Mouse (Mus musculus): ENCODE results near the gene Fam229a. TPM values are rescaled to one million over a fixed set of nuclear protein-coding genes. Genes with fewer than 3 reads are reported as not detected.
A peak's percentile ranks its signal among the peaks of the same experiment; 100 is the strongest.
"Not testable (repeated sequence)": the region's sequence is repeated elsewhere in the genome, so short reads cannot be mapped to it uniquely, and the experiment has no call there.

Gene Fam229a
- total RNA-seq, 2 experiments from 2014 or later = not detected

DNA sequence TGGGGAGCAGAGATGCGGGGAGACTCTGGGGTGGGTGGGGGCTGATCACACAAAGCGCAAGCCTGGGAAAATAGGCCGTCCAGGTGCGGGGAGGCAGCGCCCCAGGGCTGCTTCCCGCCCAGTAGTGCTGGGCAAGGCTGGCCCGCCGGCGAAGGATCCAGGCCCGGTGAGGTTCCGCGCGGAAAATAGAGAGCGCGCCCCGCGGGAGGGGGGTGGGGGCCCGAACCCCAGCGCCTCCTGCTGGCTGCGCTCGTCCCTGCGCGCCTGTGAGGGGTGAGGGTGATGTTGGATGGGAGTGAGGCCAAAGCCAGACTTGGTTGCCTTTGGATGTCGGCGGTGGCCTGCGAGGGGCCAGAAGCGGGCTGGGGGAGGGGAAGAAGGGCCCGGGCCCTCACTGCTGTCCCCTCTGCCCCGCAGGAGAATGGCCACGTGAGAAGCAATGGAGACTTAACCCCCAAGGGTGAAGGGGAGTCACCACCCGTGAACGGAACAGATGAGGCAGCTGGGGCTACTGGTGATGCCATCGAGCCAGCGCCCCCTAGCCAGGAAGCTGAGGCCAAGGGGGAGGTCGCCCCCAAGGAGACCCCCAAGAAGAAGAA is 23.4 kb downstream of the Fam229a start:
- peak; percentile 41 for ATAC-seq (replicated peaks; ENCODE audit: poor library complexity, severe bottlenecking)

DNA sequence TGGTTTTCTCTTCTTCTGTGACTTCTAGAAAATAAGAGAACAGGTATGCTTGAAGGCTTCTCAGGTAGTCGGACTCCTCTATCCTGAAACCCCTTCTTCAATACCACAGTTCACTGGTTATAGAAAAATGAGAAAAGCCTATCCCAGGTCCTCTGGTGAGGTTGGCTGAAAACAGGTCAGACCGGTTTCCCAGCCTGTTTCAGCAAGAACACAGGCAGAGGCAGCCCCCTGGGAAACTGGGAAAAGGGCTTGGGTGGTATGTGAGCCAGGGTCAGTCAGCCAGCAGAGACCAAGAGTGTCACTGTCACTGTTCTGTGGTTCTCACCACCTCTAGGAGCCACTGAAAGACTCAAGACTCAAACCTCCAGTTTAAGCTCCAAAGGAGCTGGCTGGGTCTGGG is 25.9 kb downstream of the Fam229a start:
- no peak for ATAC-seq (replicated peaks; ENCODE audit: poor library complexity, severe bottlenecking)

DNA sequence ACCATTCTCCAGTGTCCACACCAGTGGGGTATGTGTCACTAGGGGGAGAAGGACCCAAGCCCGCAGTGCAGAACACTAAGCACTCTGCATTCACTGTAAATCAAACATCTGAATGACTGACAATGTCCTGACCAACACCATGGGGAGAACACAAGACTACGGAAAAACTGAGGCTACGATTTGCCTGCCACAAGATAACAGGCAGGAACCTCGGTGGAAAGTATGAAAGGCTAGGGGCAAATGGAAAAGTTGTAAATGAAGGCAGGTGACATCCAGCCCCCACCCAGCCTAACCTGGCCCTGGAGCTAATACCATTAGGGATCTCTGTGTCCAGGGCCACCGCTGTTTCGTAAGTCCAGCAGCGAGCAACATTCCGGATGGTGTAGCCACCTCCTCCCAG is 27.5 kb downstream of the Fam229a start:
- ATAC-seq (replicated peaks; ENCODE audit: poor library complexity, severe bottlenecking) = no peak

DNA sequence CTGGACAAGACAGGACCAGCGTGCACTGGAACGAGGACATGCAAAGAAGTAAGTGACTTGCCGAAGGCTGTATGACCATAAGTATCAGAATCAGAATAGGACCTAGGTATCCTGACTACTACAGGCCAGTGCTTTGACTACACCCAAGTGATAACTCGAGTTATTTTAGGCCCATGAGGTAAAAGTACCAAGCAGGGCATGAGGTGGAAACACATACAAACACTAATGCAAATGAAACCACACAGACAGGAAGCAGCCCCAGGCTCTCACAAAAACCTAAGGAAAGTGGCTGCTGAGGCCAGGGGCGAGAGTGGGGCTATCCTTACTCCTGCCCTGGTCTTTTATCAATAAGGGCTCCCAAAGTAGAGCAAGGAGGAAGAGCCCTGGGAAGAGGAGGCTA is 34.3 kb downstream of the Fam229a start:
- no peak for ATAC-seq (replicated peaks; ENCODE audit: poor library complexity, severe bottlenecking)

DNA sequence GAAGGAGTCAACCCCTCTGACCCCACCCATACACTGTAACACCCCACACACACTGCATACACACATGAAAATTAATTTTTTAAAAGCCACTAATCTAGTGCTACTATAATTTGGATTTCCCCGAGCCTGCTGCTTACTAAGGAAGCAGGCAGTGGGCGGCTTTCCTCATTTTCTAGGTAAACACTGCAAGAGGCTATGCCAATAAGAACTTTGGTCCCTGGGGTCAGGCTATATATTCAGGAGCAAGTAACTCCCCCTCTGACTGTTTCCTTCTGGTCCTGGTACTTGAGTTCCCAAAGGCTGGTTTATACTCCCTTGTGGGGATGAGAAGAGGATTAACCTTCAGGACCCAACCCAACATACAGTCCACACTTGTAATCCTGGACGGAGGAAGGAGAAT is 34.9 kb downstream of the Fam229a start:
- no peak for ATAC-seq (replicated peaks; ENCODE audit: poor library complexity, severe bottlenecking)

DNA sequence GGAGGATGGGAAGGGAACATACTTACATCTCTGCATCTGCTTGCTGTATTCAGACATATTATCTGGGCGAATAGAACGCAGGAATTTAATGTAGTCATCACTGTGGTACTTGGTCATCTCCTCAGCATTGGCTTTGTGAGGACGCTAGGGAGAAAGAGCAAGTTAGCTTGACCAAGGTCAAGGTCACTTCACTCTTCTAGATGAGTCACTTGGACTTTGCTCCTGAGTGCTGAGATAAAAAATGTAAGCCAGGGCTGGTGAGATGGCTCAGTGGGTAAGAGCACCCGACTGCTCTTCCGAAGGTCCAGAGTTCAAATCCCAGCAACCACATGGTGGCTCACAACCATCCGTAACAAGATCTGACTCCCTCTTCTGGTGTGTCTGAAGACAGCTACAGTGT is 37.9 kb downstream of the Fam229a start:
- not testable (repeated sequence) for ATAC-seq (replicated peaks; ENCODE audit: poor library complexity, severe bottlenecking)

DNA sequence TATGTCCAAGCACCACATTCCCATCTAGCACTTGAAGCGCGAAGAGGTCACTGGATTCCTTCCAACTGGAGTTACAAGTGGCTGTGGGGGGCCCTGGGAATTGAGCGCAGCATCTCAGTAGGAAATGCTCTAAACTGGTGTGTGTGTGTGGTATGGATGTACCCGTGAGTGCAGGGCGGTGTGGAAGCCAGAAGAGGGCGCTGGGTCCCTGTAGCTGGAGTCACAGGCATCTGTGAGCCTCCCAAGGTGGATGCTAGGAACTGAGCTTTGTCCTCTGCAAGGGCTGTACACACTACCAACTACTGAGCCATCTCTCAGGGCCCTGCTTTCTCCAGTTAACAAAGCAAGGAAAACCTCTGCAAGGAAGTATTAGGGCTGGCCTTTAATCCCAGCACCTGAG is 49.0 kb downstream of the Fam229a start:
- ATAC-seq (replicated peaks; ENCODE audit: poor library complexity, severe bottlenecking) = 0 out of 2 replicates have a peak, but pooled peaks have one; percentile 21

Other genes with a start within 250 kb of the Fam229a start
- 0.32 and 0.88 TPM in 2 replicates for gene C77080, start 229.8 kb upstream of the Fam229a start, total RNA-seq (2014; fragmentation: Nextera tagmentation)
- gene C77080, start 229.8 kb upstream of the Fam229a start, total RNA-seq (2017) = 0.05 TPM in 1 of 2 replicates, not detected in the other
- gene Sync, start 203.6 kb upstream of the Fam229a start, total RNA-seq (2014; fragmentation: Nextera tagmentation) = not detected in 2 replicates
- gene Sync, start 203.6 kb upstream of the Fam229a start, total RNA-seq (2017) = not detected in 2 replicates
- 160 and 220 TPM in 2 replicates for gene Rbbp4, start 155.8 kb upstream of the Fam229a start, total RNA-seq (2014; fragmentation: Nextera tagmentation)
- 133 and 136 TPM in 2 replicates for gene Rbbp4, start 155.8 kb upstream of the Fam229a start, total RNA-seq (2017)
- gene Zbtb8os, start 155.5 kb upstream of the Fam229a start, total RNA-seq (2014; fragmentation: Nextera tagmentation) = 87.7 and 90.3 TPM in 2 replicates
- gene Zbtb8os, start 155.5 kb upstream of the Fam229a start, total RNA-seq (2017) = 67.3 and 124 TPM in 2 replicates
- gene Zbtb8a, start 113.1 kb upstream of the Fam229a start, total RNA-seq (2014; fragmentation: Nextera tagmentation) = 0.30 and 5.4 TPM in 2 replicates
- gene Zbtb8a, start 113.1 kb upstream of the Fam229a start, total RNA-seq (2017) = 6.9 and 7.6 TPM in 2 replicates
- gene Zbtb8b, start 50.3 kb upstream of the Fam229a start, total RNA-seq (2014; fragmentation: Nextera tagmentation) = not detected in 2 replicates
- gene Zbtb8b, start 50.3 kb upstream of the Fam229a start, total RNA-seq (2017) = not detected in 2 replicates
- 14.7 and 32.8 TPM in 2 replicates for gene Bsdc1, start 29.6 kb upstream of the Fam229a start, total RNA-seq (2014; fragmentation: Nextera tagmentation)
- gene Bsdc1, start 29.6 kb upstream of the Fam229a start, total RNA-seq (2017) = 17.9 and 23.1 TPM in 2 replicates
- not detected in 2 replicates for gene Tssk3, start 168 bp upstream of the Fam229a start, total RNA-seq (2014; fragmentation: Nextera tagmentation)
- gene Tssk3, start 168 bp upstream of the Fam229a start, total RNA-seq (2017) = not detected in 2 replicates
- 27.6 and 45.5 TPM in 2 replicates for gene Marcksl1, start 22.4 kb downstream of the Fam229a start, total RNA-seq (2014; fragmentation: Nextera tagmentation)
- 28.4 and 29.9 TPM in 2 replicates for gene Marcksl1, start 22.4 kb downstream of the Fam229a start, total RNA-seq (2017)
- gene Hdac1, start 51.5 kb downstream of the Fam229a start, total RNA-seq (2014; fragmentation: Nextera tagmentation) = 109 and 142 TPM in 2 replicates
- gene Hdac1, start 51.5 kb downstream of the Fam229a start, total RNA-seq (2017) = 62.6 and 74.9 TPM in 2 replicates
- gene Lck, start 82.5 kb downstream of the Fam229a start, total RNA-seq (2014; fragmentation: Nextera tagmentation) = 0.15 and 5.8 TPM in 2 replicates
- gene Lck, start 82.5 kb downstream of the Fam229a start, total RNA-seq (2017) = 2.5 and 4.8 TPM in 2 replicates
- gene Fam167b, start 87.4 kb downstream of the Fam229a start, total RNA-seq (2014; fragmentation: Nextera tagmentation) = not detected in 2 replicates
- gene Fam167b, start 87.4 kb downstream of the Fam229a start, total RNA-seq (2017) = not detected in 2 replicates
- 335 and 353 TPM in 2 replicates for gene Eif3i, start 109.5 kb downstream of the Fam229a start, total RNA-seq (2014; fragmentation: Nextera tagmentation)
- 257 and 296 TPM in 2 replicates for gene Eif3i, start 109.5 kb downstream of the Fam229a start, total RNA-seq (2017)
- 68.9 and 102 TPM in 2 replicates for gene Tmem234, start 109.5 kb downstream of the Fam229a start, total RNA-seq (2014; fragmentation: Nextera tagmentation)
- gene Tmem234, start 109.5 kb downstream of the Fam229a start, total RNA-seq (2017) = 73.9 and 74.9 TPM in 2 replicates
- gene Dcdc2b, start 123.1 kb downstream of the Fam229a start, total RNA-seq (2014; fragmentation: Nextera tagmentation) = 1.1 and 4.0 TPM in 2 replicates
- not detected in 2 replicates for gene Dcdc2b, start 123.1 kb downstream of the Fam229a start, total RNA-seq (2017)
- 22.0 and 26.0 TPM in 2 replicates for gene Iqcc, start 127.9 kb downstream of the Fam229a start, total RNA-seq (2014; fragmentation: Nextera tagmentation)
- gene Iqcc, start 127.9 kb downstream of the Fam229a start, total RNA-seq (2017) = 15.0 and 15.7 TPM in 2 replicates
- gene Ccdc28b, start 132.8 kb downstream of the Fam229a start, total RNA-seq (2014; fragmentation: Nextera tagmentation) = 44.7 and 57.5 TPM in 2 replicates
- 53.4 and 65.8 TPM in 2 replicates for gene Ccdc28b, start 132.8 kb downstream of the Fam229a start, total RNA-seq (2017)
- 40.9 and 50.2 TPM in 2 replicates for gene Txlna, start 149.9 kb downstream of the Fam229a start, total RNA-seq (2014; fragmentation: Nextera tagmentation)
- gene Txlna, start 149.9 kb downstream of the Fam229a start, total RNA-seq (2017) = 106 and 107 TPM in 2 replicates
- 41.0 and 61.4 TPM in 2 replicates for gene Kpna6, start 181.6 kb downstream of the Fam229a start, total RNA-seq (2014; fragmentation: Nextera tagmentation)
- gene Kpna6, start 181.6 kb downstream of the Fam229a start, total RNA-seq (2017) = 20.4 and 26.4 TPM in 2 replicates
- 15.8 and 44.1 TPM in 2 replicates for gene Tmem39b, start 205.6 kb downstream of the Fam229a start, total RNA-seq (2014; fragmentation: Nextera tagmentation)
- 6.2 and 12.2 TPM in 2 replicates for gene Tmem39b, start 205.6 kb downstream of the Fam229a start, total RNA-seq (2017)

All from granulocyte monocyte progenitor cell, adult 5-6 weeks (primary cell).